In the genomic region with DNA sequence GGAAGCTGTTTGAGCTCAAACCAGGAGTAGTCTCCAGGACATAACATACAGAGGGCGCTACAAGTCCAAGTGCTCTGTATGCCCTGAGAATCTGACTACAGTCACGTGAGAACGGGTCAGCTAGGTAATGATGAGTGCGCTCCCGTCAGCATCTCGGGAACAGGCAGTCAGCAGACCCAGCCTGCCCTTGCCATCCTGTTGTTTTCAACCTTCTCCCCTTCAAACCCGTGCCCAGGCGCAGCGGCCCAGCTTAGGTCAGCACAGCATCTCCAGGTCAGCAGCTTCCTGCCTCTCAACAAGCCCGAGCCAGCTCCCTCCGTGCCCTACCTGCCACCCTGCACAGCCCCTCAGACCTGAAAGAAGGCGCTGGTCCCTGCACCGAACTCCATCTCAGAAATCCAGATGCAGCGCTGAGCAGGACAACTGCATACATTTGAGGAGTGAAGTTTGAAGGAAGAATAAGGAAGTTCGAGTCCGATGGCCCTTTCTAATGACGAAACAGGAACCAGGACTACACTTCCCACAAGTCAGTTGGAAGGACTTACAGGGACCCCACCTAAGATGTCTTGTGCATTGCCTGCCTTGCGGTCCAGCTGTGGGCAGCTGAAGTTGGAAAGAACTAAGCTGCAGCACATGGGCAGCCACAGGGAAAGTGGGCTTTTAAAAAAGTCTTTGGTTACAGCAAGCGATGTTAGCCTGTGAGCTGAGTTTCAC, we compare ENCODE assay signal across 8 mouse cellular contexts. TPM values are rescaled to one million over a fixed set of nuclear protein-coding genes. Genes with fewer than 3 reads are reported as not detected.
DNase-seq lines count a peak whose midpoint lies in the region; ATAC-seq lines count a peak whose summit lies in the region.

A gene (minus strand): TSS at position 476 of the 714 bp plus-strand sequence.
A gene (minus strand): TSS at position 498 of the 714 bp plus-strand sequence.

- WGBS in intestine, embryonic 14.5 days, result under 1% methylated on average over 19 of the region's 19 CpGs

- no peaks in the 10 kb centered on the region for H3K4me1 ChIP-seq in intestine, embryonic 14.5 days (replicated peaks; ENCODE audit: control insufficient read depth, insufficient read depth, low read length)

- peak within 1 kb of the TSS; percentile 52 for H3K4me2 ChIP-seq in intestine, embryonic 14.5 days (ENCODE audit: low read length)

- peak within 1 kb of the TSS; percentile 74 for H3K9ac ChIP-seq in intestine, embryonic 14.5 days (ENCODE audit: low read length)

- ATAC-seq in intestine, embryonic 14.5 days (replicated peaks; ENCODE audit: low FRiP score, low TSS enrichment, low read depth), result peak; percentile 98

- no peaks in the 10 kb centered on the region for H3K36me3 ChIP-seq in intestine, embryonic 14.5 days (ENCODE audit: control insufficient read depth, insufficient read depth, low read length)

- H3K27ac ChIP-seq in intestine, embryonic 14.5 days (ENCODE audit: low read depth), result peak within 1 kb of the TSS; percentile 18; the same call in 1 of the 2 replicates

- peak; percentile 72 for DNase-seq in adrenal gland, adult 18-20 months (ENCODE audit: low spot score in 2 of 2)
- DNase-seq in embryo, embryonic 11 days, result peak; percentile 91
- peak; percentile 79 for DNase-seq in gastrocnemius, postnatal 25 days
- DNase-seq in intestine, embryonic 14.5 days (ENCODE audit: low spot score), result peak; percentile 93
- peak; percentile 87 to 91 for DNase-seq in left cerebral cortex, postnatal 14 days (ENCODE audit: low spot score in 2 of 2)
- peak; percentile 92 for DNase-seq in mesoderm, embryonic 11.5 days (ENCODE audit: low read depth, low spot score)
- DNase-seq in right cerebral cortex, postnatal 36 days (ENCODE audit: low spot score in 2 of 2), result peak; percentile 82 to 88
- peak; percentile 84 for DNase-seq in yolk sac, embryonic 10.5 days (ENCODE audit: low spot score)

- H3K9me3 ChIP-seq in intestine, embryonic 14.5 days (ENCODE audit: control insufficient read depth, low read length), result no peaks in the 10 kb centered on the region

- H3K27me3 ChIP-seq in intestine, embryonic 14.5 days (replicated peaks; ENCODE audit: control insufficient read depth, insufficient read depth, low read length), result no peaks in the 10 kb centered on the region

- intact Hi-C loops in left cerebral cortex, postnatal 14 days (cut with DNase I), result loop anchor here (1.0 to 5.0 kb wide), 4 partner anchors 28 to 205 kb away; a partner anchor contains a TSS

- peak within 1 kb of the TSS; percentile 82 for H3K4me3 ChIP-seq in intestine, embryonic 14.5 days (ENCODE audit: low read depth, low read length)

RNA-seq across cellular contexts. Expression of the first gene that starts in this region (rescaled TPM):
- not detected for total RNA-seq in adrenal gland, adult 18-20 months (2021)
- total RNA-seq in gastrocnemius, postnatal 25 days (2021), result under 1 TPM in 1 of 2 experiments, not detected in 1; 0.62 TPM
- not detected in 2 replicates for polyA plus RNA-seq in intestine, embryonic 14.5 days (2014; fragmentation: Nextera tagmentation; extraction: Ambion mirVana)
- total RNA-seq in left cerebral cortex, postnatal 14 days (2021), result 1 to 10 TPM; 1.1 TPM

RNA-seq across cellular contexts. Expression of the second gene that starts in this region (rescaled TPM):
- total RNA-seq in adrenal gland, adult 18-20 months (2021), result 1 to 10 TPM; 5.2 to 7.4 TPM
- 1 to 10 TPM; 1.8 to 2.3 TPM for total RNA-seq in gastrocnemius, postnatal 25 days (2021)
- polyA plus RNA-seq in intestine, embryonic 14.5 days (2014; fragmentation: Nextera tagmentation; extraction: Ambion mirVana), result 3.6 and 5.0 TPM in 2 replicates
- 1 to 10 TPM; 7.2 to 9.8 TPM for total RNA-seq in left cerebral cortex, postnatal 14 days (2021)

Comparison
In these comparisons a context has a peak if more than half of its experiments do, and no peak if none do; other contexts are left out.
1. Peak in every context shown above with its lines: DNase-seq, ATAC-seq, H3K4me3 ChIP-seq and H3K27ac ChIP-seq.